Mouse (Mus musculus): Measurements from ENCODE around the gene Slc26a3. TPM values are rescaled to one million over a fixed set of nuclear protein-coding genes. Genes with fewer than 3 reads are reported as not detected.
"Not testable (repeated sequence)": the region's sequence is repeated elsewhere in the genome, so short reads cannot be mapped to it uniquely, and the experiment has no call there.

The Slc26a3 gene
- total and polyA plus RNA-seq, 2 experiments from 2014 or later = 0.72 to 1.9 TPM

DNA sequence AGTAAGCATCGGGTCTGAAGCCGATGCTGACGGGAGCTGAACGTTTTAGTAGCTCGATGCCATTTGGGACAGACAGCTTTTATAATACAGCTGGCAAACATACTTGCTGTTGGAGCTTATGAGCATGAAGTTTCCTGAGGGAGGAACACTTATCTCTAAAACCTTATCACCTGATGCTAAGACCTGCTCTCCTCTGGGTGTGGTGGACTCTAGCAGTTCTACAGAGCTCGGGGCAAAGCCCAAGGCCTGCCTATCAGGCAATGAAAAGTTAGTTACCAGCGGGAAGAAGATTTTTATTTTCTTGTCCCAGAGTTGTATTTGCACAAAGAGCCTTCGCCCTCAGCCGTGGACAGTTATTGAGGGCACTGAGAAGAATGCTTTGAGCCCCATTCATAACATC, 65.6 kb downstream of the Slc26a3 start:
- DNase-seq (ENCODE audit: low spot score) = no peak
- H3K4me3 ChIP-seq (ENCODE audit: low read depth, low read length) = no peak overlapping the region
- no peaks in the 10 kb centered on the region for H3K4me1 ChIP-seq (ENCODE audit: control insufficient read depth, insufficient read depth)
- no peak for TF ChIP-seq CTCF (IDR thresholded peaks at IDR 0.05; ENCODE audit: low read depth)
- TF ChIP-seq EP300 (IDR thresholded peaks at IDR 0.05; ENCODE audit: low read depth) = no peak
- no peaks in the 10 kb centered on the region for H3K9me3 ChIP-seq (replicated peaks; ENCODE audit: control insufficient read depth, low read length)
- WGBS = 74% methylated on average over 9 of the region's 9 CpGs
- no peak for ATAC-seq (ENCODE audit: insufficient read depth, low read depth)
- H3K4me2 ChIP-seq (ENCODE audit: low read depth, low read length) = no peak overlapping the region
- H3K9ac ChIP-seq (replicated peaks; ENCODE audit: low read depth, low read length) = no peak overlapping the region
- H3K36me3 ChIP-seq (replicated peaks; ENCODE audit: control insufficient read depth, insufficient read depth, low read length) = no peaks in the 10 kb centered on the region
- no peak overlapping the region for H3K27ac ChIP-seq (ENCODE audit: low read depth)
- H3K27me3 ChIP-seq (ENCODE audit: control insufficient read depth, insufficient read depth, low read length) = no peaks in the 10 kb centered on the region

DNA sequence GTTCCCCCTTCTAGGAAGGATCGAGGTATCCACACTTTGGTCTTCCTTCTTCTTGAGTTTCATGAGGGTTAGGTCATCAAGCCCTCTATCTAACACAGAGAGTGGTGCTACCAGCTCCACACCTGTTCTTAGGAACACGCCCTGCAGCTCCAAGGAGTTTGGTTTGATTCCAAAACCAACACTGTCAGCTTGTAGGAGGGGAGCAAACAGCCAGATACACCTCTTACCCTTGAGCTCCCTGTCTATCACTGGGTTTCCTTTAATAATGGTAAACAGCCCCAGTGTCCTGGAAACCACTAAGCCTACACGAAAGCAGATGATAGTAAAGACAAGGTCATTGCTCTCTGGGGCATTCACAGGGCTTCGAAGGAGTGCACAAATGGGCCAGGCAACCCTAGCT, 67.8 kb downstream of the Slc26a3 start:
- Histone ChIP-seq H3K27me3 (ENCODE audit: control insufficient read depth, insufficient read depth, low read length) (no peaks in the 10 kb centered on the region), H3K9ac (replicated peaks; ENCODE audit: low read depth, low read length) (no peak overlapping the region), H3K4me1 (ENCODE audit: control insufficient read depth, insufficient read depth) (no peaks in the 10 kb centered on the region), H3K9me3 (replicated peaks; ENCODE audit: control insufficient read depth, low read length) (no peaks in the 10 kb centered on the region), H3K27ac (ENCODE audit: low read depth) (no peak overlapping the region), H3K4me3 (ENCODE audit: low read depth, low read length) (no peak overlapping the region), H3K4me2 (ENCODE audit: low read depth, low read length) (no peak overlapping the region), H3K36me3 (replicated peaks; ENCODE audit: control insufficient read depth, insufficient read depth, low read length) (no peaks in the 10 kb centered on the region)
- ATAC-seq (ENCODE audit: insufficient read depth, low read depth) = no peak
- 54% methylated on average over 4 of the region's 4 CpGs for WGBS
- DNase-seq (ENCODE audit: low spot score) = no peak
- TF ChIP-seq EP300 (IDR thresholded peaks at IDR 0.05; ENCODE audit: low read depth) (no peak), CTCF (IDR thresholded peaks at IDR 0.05; ENCODE audit: low read depth) (no peak)

DNA sequence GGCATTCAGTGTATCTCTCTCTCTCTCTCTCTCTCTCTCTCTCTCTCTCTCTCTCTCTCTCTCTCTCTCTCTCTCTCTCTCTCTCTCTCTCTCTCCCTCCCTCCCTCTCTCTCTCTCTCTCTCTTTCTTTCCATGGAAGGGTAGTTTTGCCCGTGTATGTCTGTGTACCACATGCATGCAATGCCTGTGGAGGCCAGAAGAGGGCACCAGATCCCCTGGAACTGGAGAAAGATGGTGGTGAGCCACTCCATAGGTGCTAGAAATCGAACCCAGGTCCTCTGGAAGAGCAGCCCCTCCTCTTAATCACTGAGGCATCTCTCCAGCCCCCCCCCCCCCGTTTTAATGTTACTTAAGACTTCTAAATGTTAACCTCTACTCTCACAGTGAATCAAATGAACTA, 69.6 kb downstream of the Slc26a3 start:
- H3K4me2 ChIP-seq (ENCODE audit: low read depth, low read length); H3K4me1 ChIP-seq (ENCODE audit: control insufficient read depth, insufficient read depth); H3K9ac ChIP-seq (replicated peaks; ENCODE audit: low read depth, low read length); H3K4me3 ChIP-seq (ENCODE audit: low read depth, low read length); DNase-seq (ENCODE audit: low spot score); H3K27ac ChIP-seq (ENCODE audit: low read depth); H3K9me3 ChIP-seq (replicated peaks; ENCODE audit: control insufficient read depth, low read length); H3K27me3 ChIP-seq (ENCODE audit: control insufficient read depth, insufficient read depth, low read length); ATAC-seq (ENCODE audit: insufficient read depth, low read depth); H3K36me3 ChIP-seq (replicated peaks; ENCODE audit: control insufficient read depth, insufficient read depth, low read length): not testable (repeated sequence)
- 38% methylated on average over 3 of the region's 3 CpGs for WGBS
- TF ChIP-seq CTCF (IDR thresholded peaks at IDR 0.05; ENCODE audit: low read depth) = peak; percentile 33

DNA sequence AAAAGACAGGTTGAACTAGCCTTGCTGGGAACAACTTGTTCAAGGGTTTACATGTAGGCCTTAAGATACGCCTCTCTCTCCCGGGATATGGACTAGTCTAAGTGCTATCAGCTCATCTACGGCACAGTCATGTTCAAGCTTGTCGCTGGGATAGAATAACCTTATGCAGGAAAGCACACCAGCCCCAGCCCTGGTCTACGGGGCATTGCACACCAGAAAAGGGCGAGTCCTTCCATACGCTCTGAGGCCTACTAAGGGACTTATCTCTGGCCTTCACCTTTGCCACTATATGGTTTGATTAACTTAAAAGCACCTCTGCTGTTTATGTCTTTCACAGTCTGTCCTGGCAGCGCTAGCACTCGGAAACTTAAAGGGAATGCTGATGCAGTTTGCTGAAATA, 70.7 kb downstream of the Slc26a3 start:
- DNase-seq (ENCODE audit: low spot score) = no peak

DNA sequence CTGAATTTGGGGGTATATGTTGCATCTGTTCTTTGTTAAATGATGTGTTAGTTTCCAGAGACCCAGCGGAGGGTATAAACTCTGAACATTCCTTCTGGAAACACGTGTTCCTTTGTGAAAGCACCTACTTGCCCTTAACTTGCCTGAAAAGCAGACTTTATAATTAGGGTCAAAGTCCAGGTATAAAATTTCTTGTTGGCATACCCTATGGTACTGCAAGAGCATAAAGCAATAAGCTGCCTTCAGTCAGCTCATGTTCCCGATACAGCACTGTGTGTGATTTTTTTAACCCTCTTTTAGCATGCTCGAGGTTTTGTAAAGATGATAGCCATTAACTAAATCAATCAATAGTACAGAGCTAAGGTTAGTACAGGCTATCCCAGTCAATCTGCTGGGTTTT, 71.9 kb downstream of the Slc26a3 start:
- Histone ChIP-seq H3K36me3 (replicated peaks; ENCODE audit: control insufficient read depth, insufficient read depth, low read length) (no peaks in the 10 kb centered on the region), H3K27me3 (ENCODE audit: control insufficient read depth, insufficient read depth, low read length) (no peaks in the 10 kb centered on the region), H3K4me1 (ENCODE audit: control insufficient read depth, insufficient read depth) (0 out of 2 replicates have a peak, but pooled peaks cover 2% of the 10 kb centered on the region), H3K4me2 (ENCODE audit: low read depth, low read length) (no peak overlapping the region), H3K4me3 (ENCODE audit: low read depth, low read length) (no peak overlapping the region), H3K9ac (replicated peaks; ENCODE audit: low read depth, low read length) (no peak overlapping the region), H3K9me3 (replicated peaks; ENCODE audit: control insufficient read depth, low read length) (no peaks in the 10 kb centered on the region), H3K27ac (ENCODE audit: low read depth) (no peak overlapping the region)
- TF ChIP-seq CTCF (IDR thresholded peaks at IDR 0.05; ENCODE audit: low read depth) = no peak
- TF ChIP-seq EP300 (IDR thresholded peaks at IDR 0.05; ENCODE audit: low read depth) = no peak
- DNase-seq (ENCODE audit: low spot score) = no peak
- ATAC-seq (ENCODE audit: insufficient read depth, low read depth) = no peak
- WGBS = 75% methylated on average over 4 of the region's 4 CpGs

More for the DNA sequence above, 70.7 kb downstream of the Slc26a3 start:
- no peak overlapping the region for H3K4me2 ChIP-seq (ENCODE audit: low read depth, low read length)
- no peak for ATAC-seq (ENCODE audit: insufficient read depth, low read depth)
- H3K4me1 ChIP-seq (ENCODE audit: control insufficient read depth, insufficient read depth) = 0 out of 2 replicates have a peak, but pooled peaks cover 2% of the 10 kb centered on the region
- H3K4me3 ChIP-seq (ENCODE audit: low read depth, low read length) = no peak overlapping the region
- no peak overlapping the region for H3K27ac ChIP-seq (ENCODE audit: low read depth)
- no peaks in the 10 kb centered on the region for H3K36me3 ChIP-seq (replicated peaks; ENCODE audit: control insufficient read depth, insufficient read depth, low read length)
- no peaks in the 10 kb centered on the region for H3K27me3 ChIP-seq (ENCODE audit: control insufficient read depth, insufficient read depth, low read length)
- no peaks in the 10 kb centered on the region for H3K9me3 ChIP-seq (replicated peaks; ENCODE audit: control insufficient read depth, low read length)
- TF ChIP-seq EP300 (IDR thresholded peaks at IDR 0.05; ENCODE audit: low read depth) (no peak), CTCF (IDR thresholded peaks at IDR 0.05; ENCODE audit: low read depth) (no peak)
- WGBS = 88% methylated on average over 9 of the region's 9 CpGs
- no peak overlapping the region for H3K9ac ChIP-seq (replicated peaks; ENCODE audit: low read depth, low read length)

DNA sequence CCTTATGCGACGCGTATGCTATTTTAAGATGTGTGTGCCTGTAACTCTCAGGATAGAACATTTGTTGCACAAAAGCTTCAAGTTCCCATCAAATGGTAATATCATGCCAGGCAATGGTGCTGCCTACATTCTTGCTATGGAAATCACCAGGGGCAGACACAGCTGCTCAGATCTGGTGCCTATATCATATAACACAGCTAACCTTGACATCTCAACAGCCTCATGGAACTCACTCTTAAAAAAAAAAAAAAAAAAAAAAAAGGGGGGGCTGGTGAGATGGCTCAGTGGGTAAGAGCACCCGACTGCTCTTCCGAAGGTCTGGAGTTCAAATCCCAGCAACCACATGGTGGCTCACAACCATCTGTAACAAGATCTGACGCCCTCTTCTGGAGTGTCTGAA, 87.5 kb downstream of the Slc26a3 start:
- not testable (repeated sequence) for H3K9me3 ChIP-seq (replicated peaks; ENCODE audit: control insufficient read depth, low read length); H3K27ac ChIP-seq (ENCODE audit: low read depth); H3K9ac ChIP-seq (replicated peaks; ENCODE audit: low read depth, low read length); H3K4me1 ChIP-seq (ENCODE audit: control insufficient read depth, insufficient read depth); H3K4me2 ChIP-seq (ENCODE audit: low read depth, low read length); H3K4me3 ChIP-seq (ENCODE audit: low read depth, low read length); DNase-seq (ENCODE audit: low spot score); H3K36me3 ChIP-seq (replicated peaks; ENCODE audit: control insufficient read depth, insufficient read depth, low read length); ATAC-seq (ENCODE audit: insufficient read depth, low read depth); H3K27me3 ChIP-seq (ENCODE audit: control insufficient read depth, insufficient read depth, low read length)
- WGBS = 83% methylated on average over 4 of the region's 6 CpGs
